Mouse (Mus musculus): ENCODE data around the gene Lrrc28. TPM values are rescaled to one million over a fixed set of nuclear protein-coding genes. Genes with fewer than 3 reads are reported as not detected.

Gene Lrrc28
- total RNA-seq, 2 experiments from 2014 or later, result 32.4 to 37.4 TPM

- DNase-seq (ENCODE audit: low spot score in 2 of 2), result no peak
- TF ChIP-seq CTCF (conservative IDR thresholded peaks at IDR 0.05), result peak; percentile 65
- Histone ChIP-seq H3K4me3 (no peak overlapping the region), H3K27ac (no peak overlapping the region)
Observed at GRCm38 (mm10) chr7:67670965-67671364, 25.9 kb upstream of the Lrrc28 start.

- H3K27ac ChIP-seq, result no peak overlapping the region
- DNase-seq (ENCODE audit: low spot score in 2 of 2), result no peak
- no peak overlapping the region for H3K4me3 ChIP-seq
- TF ChIP-seq CTCF (conservative IDR thresholded peaks at IDR 0.05), result no peak
Observed at GRCm38 (mm10) chr7:67663981-67664694, 19.1 kb upstream of the Lrrc28 start.

GRCm38 (mm10) chr7:67662424-67662823 is 17.4 kb upstream of the Lrrc28 start:
- H3K27ac ChIP-seq, result no peak overlapping the region
- DNase-seq (ENCODE audit: low spot score in 2 of 2), result no peak
- no peak for TF ChIP-seq CTCF (conservative IDR thresholded peaks at IDR 0.05)
- H3K4me3 ChIP-seq, result no peak overlapping the region

GRCm38 (mm10) chr7:67658110-67658509 is 13.0 kb upstream of the Lrrc28 start:
- TF ChIP-seq CTCF (conservative IDR thresholded peaks at IDR 0.05), result peak; percentile 40
- Histone ChIP-seq H3K27ac (no peak overlapping the region), H3K4me3 (no peak overlapping the region)
- DNase-seq (ENCODE audit: low spot score in 2 of 2), result no peak

- no peak for TF ChIP-seq CTCF (conservative IDR thresholded peaks at IDR 0.05)
- Histone ChIP-seq H3K27ac (no peak overlapping the region), H3K4me3 (no peak overlapping the region)
- no peak for DNase-seq (ENCODE audit: low spot score in 2 of 2)
Observed at GRCm38 (mm10) chr7:67655186-67655585, 10.1 kb upstream of the Lrrc28 start.

GRCm38 (mm10) chr7:67654668-67655067 is 9.6 kb upstream of the Lrrc28 start:
- no peak for DNase-seq (ENCODE audit: low spot score in 2 of 2)

GRCm38 (mm10) chr7:67652211-67652610 is 7.1 kb upstream of the Lrrc28 start:
- TF ChIP-seq CTCF (conservative IDR thresholded peaks at IDR 0.05), result no peak
- H3K4me3 ChIP-seq, result no peak overlapping the region
- DNase-seq (ENCODE audit: low spot score in 2 of 2), result no peak
- H3K27ac ChIP-seq, result peak overlapping the region; percentile 41; the same call in 1 of the 2 replicates

More at GRCm38 (mm10) chr7:67654668-67655067, 9.6 kb upstream of the Lrrc28 start:
- no peak overlapping the region for H3K4me3 ChIP-seq
- no peak overlapping the region for H3K27ac ChIP-seq
- no peak for TF ChIP-seq CTCF (conservative IDR thresholded peaks at IDR 0.05)

- TF ChIP-seq CTCF (conservative IDR thresholded peaks at IDR 0.05), result no peak
- no peak overlapping the region for H3K27ac ChIP-seq
- DNase-seq (ENCODE audit: low spot score in 2 of 2), result no peak
- no peak overlapping the region; the same call in 1 of the 2 replicates for H3K4me3 ChIP-seq
Observed at GRCm38 (mm10) chr7:67648376-67648775, 3.3 kb upstream of the Lrrc28 start.

- no peak for TF ChIP-seq CTCF (conservative IDR thresholded peaks at IDR 0.05)
- DNase-seq (ENCODE audit: low spot score in 2 of 2), result no peak
- Histone ChIP-seq H3K27ac (peak within 1 kb of the TSS; percentile 67), H3K4me3 (peak within 1 kb of the TSS; percentile 80)
Observed at GRCm38 (mm10) chr7:67647277-67647676, 2.2 kb upstream of the Lrrc28 start, which contains the start of gene Ttc23. TSS of gene Ttc23 (plus strand) at chr7:67647410.

- no peak for TF ChIP-seq CTCF (conservative IDR thresholded peaks at IDR 0.05)
- Histone ChIP-seq H3K27ac (peak overlapping the region; percentile 96), H3K4me3 (peak overlapping the region; percentile 80)
- DNase-seq (ENCODE audit: low spot score in 2 of 2), result no peak
Observed at GRCm38 (mm10) chr7:67646131-67646530, 1.1 kb upstream of the Lrrc28 start.

- peak overlapping the region; percentile 96 for H3K27ac ChIP-seq
- H3K4me3 ChIP-seq, result peak overlapping the region; percentile 80
- no peak for DNase-seq (ENCODE audit: low spot score in 2 of 2)
- TF ChIP-seq CTCF (conservative IDR thresholded peaks at IDR 0.05), result no peak
Observed at GRCm38 (mm10) chr7:67645681-67646014, 580 bp upstream of the Lrrc28 start.

GRCm38 (mm10) chr7:67644291-67644690 is 777 bp downstream of the Lrrc28 start:
- peak overlapping the region; percentile 93 for H3K27ac ChIP-seq
- H3K4me3 ChIP-seq, result peak overlapping the region; percentile 80
- no peak for TF ChIP-seq CTCF (conservative IDR thresholded peaks at IDR 0.05)
- DNase-seq (ENCODE audit: low spot score in 2 of 2), result peak in 1 of 2 experiments; percentile 37

GRCm38 (mm10) chr7:67642955-67643354 is 2.1 kb downstream of the Lrrc28 start:
- no peak overlapping the region for H3K4me3 ChIP-seq
- no peak for DNase-seq (ENCODE audit: low spot score in 2 of 2)
- no peak for TF ChIP-seq CTCF (conservative IDR thresholded peaks at IDR 0.05)
- no peak overlapping the region for H3K27ac ChIP-seq

- no peak for DNase-seq (ENCODE audit: low spot score in 2 of 2)
- TF ChIP-seq CTCF (conservative IDR thresholded peaks at IDR 0.05), result no peak
- Histone ChIP-seq H3K27ac (peak overlapping the region; percentile 53; the same call in 1 of the 2 replicates), H3K4me3 (no peak overlapping the region)
Observed at GRCm38 (mm10) chr7:67639006-67639405, 6.1 kb downstream of the Lrrc28 start.
